Comparison of ENCODE assay signal across 10 mouse cellular contexts in the genomic region with DNA sequence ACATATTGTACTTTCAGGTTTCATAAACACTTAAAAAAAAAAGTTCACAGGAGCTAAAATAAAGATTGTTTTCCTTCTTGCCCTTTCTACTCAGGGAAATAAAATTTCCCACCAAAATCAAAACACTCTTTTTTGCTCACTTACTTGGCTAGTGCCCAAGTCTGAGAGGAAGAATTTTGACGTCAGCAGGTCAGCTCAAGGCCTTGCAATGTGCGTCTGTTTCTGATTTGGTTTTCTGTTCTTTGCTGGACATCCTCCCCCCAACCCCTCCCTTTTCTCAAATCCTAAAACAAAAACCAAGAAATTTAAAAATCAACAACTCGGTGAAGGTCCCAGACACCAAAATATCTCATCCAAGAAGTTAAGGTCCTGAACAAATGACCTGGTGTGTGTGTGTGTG.
DNase-seq lines count a peak whose midpoint lies in the region; ATAC-seq and TF ChIP-seq lines count a peak whose summit lies in the region.
"Had no signal": no experiment of that assay in that cellular context is flagged by ENCODE, and none has a peak within 500 bp of the region (broad histone marks: within the 10 kb centered on the region; RNA-seq: fewer than 3 reads in every experiment).

No protein-coding gene starts in this region.

- no peak overlapping the region for H3K4me3 ChIP-seq in lung, adult 2 months (replicated peaks; ENCODE audit: extremely low read depth, low read depth, low read length)
- no peak overlapping the region for H3K4me3 ChIP-seq in embryonic facial prominence, embryonic 11.5 days (ENCODE audit: low read depth, low read length)
- H3K4me3 ChIP-seq in hindbrain, embryonic 12.5 days = no peak overlapping the region
- H3K4me3 ChIP-seq: stomach, embryonic 15.5 days had no signal

- no peaks in the 10 kb centered on the region for H3K27me3 ChIP-seq in embryonic facial prominence, embryonic 11.5 days (ENCODE audit: control insufficient read depth, insufficient read depth, low read length)
- no peaks in the 10 kb centered on the region for H3K27me3 ChIP-seq in hindbrain, embryonic 12.5 days
- H3K27me3 ChIP-seq: Patski; stomach, embryonic 15.5 days had no signal

- 30% methylated on average over 3 of the region's 3 CpGs for WGBS in lung, adult 2 months
- WGBS in embryonic facial prominence, embryonic 11.5 days = 27% methylated on average over 3 of the region's 3 CpGs
- WGBS in hindbrain, embryonic 12.5 days = 57% methylated on average over 3 of the region's 3 CpGs

- H3K27ac ChIP-seq in embryonic facial prominence, embryonic 11.5 days (replicated peaks; ENCODE audit: low read depth, low read length) = no peak overlapping the region
- H3K27ac ChIP-seq in hindbrain, embryonic 12.5 days = no peak overlapping the region
- H3K27ac ChIP-seq: stomach, embryonic 15.5 days had no signal

- DNase-seq in lung, adult 18-20 months = peak; percentile 24 to 56
- DNase-seq in lung, adult 2 months = no peak
- DNase-seq in embryonic facial prominence, embryonic 11.5 days (ENCODE audit: low spot score) = peak; percentile 79
- peak; percentile 80 for DNase-seq in kidney, adult 9 months
- peak; percentile 70 for DNase-seq in lung, postnatal 36 days
- DNase-seq in left cerebral cortex, adult 8-10 months (ENCODE audit: low spot score in 2 of 2) = no peak
- no peak for DNase-seq in layer of hippocampus, adult 18-20 months (ENCODE audit: low spot score in 2 of 2)

- H3K36me3 ChIP-seq in embryonic facial prominence, embryonic 11.5 days (replicated peaks; ENCODE audit: control insufficient read depth, insufficient read depth, low read depth, low read length) = no peaks in the 10 kb centered on the region
- H3K36me3 ChIP-seq in hindbrain, embryonic 12.5 days = peaks cover 14% of the 10 kb centered on the region; the same call in 1 of the 2 replicates
- H3K36me3 ChIP-seq: stomach, embryonic 15.5 days had no signal

- H3K4me2 ChIP-seq in embryonic facial prominence, embryonic 11.5 days (ENCODE audit: low read depth, low read length) = no peak overlapping the region
- no peak overlapping the region for H3K4me2 ChIP-seq in hindbrain, embryonic 12.5 days (replicated peaks)
- H3K4me2 ChIP-seq: stomach, embryonic 15.5 days had no signal

- no peak overlapping the region for H3K9ac ChIP-seq in embryonic facial prominence, embryonic 11.5 days (replicated peaks; ENCODE audit: low read length)
- no peak overlapping the region for H3K9ac ChIP-seq in hindbrain, embryonic 12.5 days
- H3K9ac ChIP-seq: stomach, embryonic 15.5 days had no signal

- ATAC-seq in embryonic facial prominence, embryonic 11.5 days (replicated peaks; ENCODE audit: insufficient number of reproducible peaks, low FRiP score, low TSS enrichment, low read depth) = no peak
- no peak for ATAC-seq in hindbrain, embryonic 12.5 days (ENCODE audit: low FRiP score)
- ATAC-seq: Patski had no signal

- no peak for TF ChIP-seq CTCF in lung, adult 2 months (IDR thresholded peaks at IDR 0.05; ENCODE audit: insufficient read depth, low read length)

- no peak for TF ChIP-seq POLR2A in lung, adult 2 months (IDR thresholded peaks at IDR 0.05; ENCODE audit: borderline replicate concordance, extremely low read depth, low read depth, low read length)

- H3K9me3 ChIP-seq in embryonic facial prominence, embryonic 11.5 days (replicated peaks; ENCODE audit: control insufficient read depth, low read length) = no peaks in the 10 kb centered on the region
- no peaks in the 10 kb centered on the region for H3K9me3 ChIP-seq in hindbrain, embryonic 12.5 days (replicated peaks)
- H3K9me3 ChIP-seq: stomach, embryonic 15.5 days had no signal

- peaks cover 11% of the 10 kb centered on the region; the same call in 1 of the 2 replicates for H3K4me1 ChIP-seq in lung, adult 2 months (ENCODE audit: control insufficient read depth, insufficient read depth, low read length)
- H3K4me1 ChIP-seq in embryonic facial prominence, embryonic 11.5 days (ENCODE audit: control insufficient read depth, insufficient read depth, low read length) = no peaks in the 10 kb centered on the region
- no peaks in the 10 kb centered on the region for H3K4me1 ChIP-seq in hindbrain, embryonic 12.5 days
- H3K4me1 ChIP-seq: stomach, embryonic 15.5 days had no signal

Comparison
In these comparisons a context has a peak if more than half of its experiments do, and no peak if none do; other contexts are left out.
1. DNase-seq: peak in lung, adult 18-20 months (2 of 2), embryonic facial prominence, embryonic 11.5 days (single experiment), kidney, adult 9 months (single experiment) and lung, postnatal 36 days (single experiment); none in lung, adult 2 months (single experiment), left cerebral cortex, adult 8-10 months (0 of 2) and layer of hippocampus, adult 18-20 months (0 of 2).